Mouse (Mus musculus) megakaryocyte, embryonic 14.5 days (primary cell): ENCODE measurements around the gene Ntm.

Experiments
- FLI1 ChIP-seq: IDR thresholded peaks from 2 replicates; pipeline ENCODE4 v1.6.1; 2012; ENCODE audit warnings: low read length, inconsistent platforms, mixed read lengths
- GATA1 ChIP-seq: IDR thresholded peaks from 3 replicates; pipeline ENCODE4 v1.6.1; 2012; ENCODE audit warnings: mixed read lengths, low read length, inconsistent platforms, borderline replicate concordance

DNA sequence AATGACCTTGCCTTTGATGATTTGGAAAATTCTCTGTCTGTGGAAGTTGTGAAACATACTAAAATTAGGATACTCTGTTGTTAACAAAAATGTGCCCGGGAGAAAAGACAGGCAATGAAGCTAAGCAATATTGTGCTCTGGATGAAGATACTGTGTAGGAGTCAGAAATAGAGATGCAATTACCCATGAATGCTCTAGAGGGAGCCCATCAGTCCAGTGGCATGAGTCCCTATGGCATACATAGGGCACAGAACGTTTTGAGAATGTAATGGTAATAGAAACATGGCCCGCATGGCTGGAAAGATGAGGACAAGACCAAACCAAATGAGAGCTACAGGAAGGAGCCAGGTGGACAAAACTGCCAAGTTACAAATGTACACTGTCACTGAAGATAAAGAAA lies 712.1 kb downstream of the Ntm start:
- TF ChIP-seq GATA1 (no peak), FLI1 (no peak)
